Mouse (Mus musculus): ENCODE measurements at regions not wholly inside any gene's neighbourhood (a gene's known extent, or its start where the extent isn't known, plus 50 kb on each side); places are given as distances from the start of the nearest gene placed in this dataset.
A peak's percentile ranks its signal among the peaks of the same experiment; 100 is the strongest.

DNA sequence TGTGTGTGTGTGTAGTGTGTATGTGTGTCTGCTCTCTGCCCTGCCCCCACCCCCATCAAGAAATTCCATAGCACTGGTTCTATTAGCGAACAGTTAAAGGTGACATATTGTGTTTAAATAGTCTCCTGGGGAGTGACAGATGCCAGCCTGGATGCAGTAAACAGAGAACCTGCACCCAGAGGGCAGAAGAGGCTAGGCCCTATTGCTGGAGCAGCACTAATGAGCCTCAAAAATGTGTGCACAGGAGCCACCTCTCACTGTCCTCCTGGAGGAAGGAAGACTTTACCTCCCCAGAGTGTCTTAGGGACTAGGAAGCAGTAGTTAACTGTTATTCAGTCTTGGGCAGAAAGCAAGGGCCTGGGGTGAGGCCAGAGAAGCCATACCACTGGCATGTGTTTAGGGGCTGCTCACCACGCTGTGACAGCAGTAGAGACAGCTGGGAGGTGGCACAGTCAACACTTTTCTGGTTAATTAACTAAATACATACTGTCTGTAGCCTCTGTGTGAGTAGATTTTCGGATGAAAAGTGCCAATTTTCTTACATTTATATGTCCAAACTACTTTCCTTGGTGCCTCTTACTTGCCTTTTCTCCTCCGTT is 155.5 kb upstream of the Vstm2b start:
- DNase-seq (ENCODE audit: low spot score in 2 of 2) = no peak

DNA sequence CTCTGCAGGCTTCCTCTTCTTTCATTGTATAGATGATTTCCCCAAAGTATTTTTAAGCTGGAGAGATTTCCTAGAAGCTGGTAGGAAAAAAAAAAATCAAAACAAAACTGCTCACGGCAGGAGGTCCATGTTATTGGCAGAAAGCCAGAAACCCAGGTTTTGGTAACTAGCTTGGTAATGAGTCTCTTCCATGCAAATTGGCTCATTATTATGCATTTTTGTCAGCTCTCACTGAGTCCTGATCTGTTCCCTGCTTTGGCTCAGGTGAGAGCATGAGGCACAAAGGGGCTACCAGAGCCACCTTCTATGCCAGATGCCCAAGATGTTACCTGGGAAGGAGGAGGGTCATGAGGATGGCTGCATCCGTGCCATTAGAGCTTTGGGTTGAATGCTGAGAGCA is 146.3 kb upstream of the Vstm2b start:
- DNase-seq (ENCODE audit: low spot score in 2 of 2) = no peak

DNA sequence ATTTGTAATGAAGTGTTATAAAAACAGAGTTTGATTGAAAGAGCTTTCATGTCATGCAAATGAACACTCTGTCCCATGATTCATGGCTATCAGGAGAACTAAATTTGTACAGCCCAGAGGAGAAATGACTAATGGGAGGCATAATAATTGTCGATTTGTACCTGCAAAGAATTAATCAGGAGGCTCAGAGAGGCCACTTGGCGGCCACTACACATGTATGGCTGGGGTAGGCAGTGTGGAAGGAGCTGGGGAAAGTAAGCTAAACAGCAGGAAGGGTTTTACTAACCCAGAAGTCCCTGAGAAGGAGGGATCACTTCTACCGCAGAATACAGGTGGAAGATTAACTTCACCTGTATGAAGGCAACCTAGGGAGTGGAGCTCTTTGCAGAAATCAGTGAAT is 145.9 kb upstream of the Vstm2b start:
- no peak for DNase-seq (ENCODE audit: low spot score in 2 of 2)

DNA sequence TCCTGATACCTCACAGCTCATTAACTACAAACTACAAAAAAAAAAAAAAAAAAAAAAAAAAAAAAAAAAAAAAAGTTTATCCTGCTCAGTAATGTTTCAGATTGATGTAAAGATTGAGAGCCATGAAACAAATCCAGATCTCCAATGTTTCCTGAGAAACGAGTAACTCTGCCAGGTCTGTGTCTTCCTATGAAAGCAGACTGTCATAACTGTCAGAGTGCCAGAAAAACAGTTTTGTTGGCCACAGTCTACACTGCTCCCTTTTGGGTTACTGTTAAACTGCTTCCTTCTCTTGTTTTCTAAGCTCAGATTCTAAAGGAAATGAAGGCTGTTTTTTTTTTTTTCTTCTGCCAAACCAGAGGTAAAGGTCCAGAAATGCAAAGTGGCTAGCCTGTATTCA is 144.6 kb upstream of the Vstm2b start:
- no peak for DNase-seq (ENCODE audit: low spot score in 2 of 2)

DNA sequence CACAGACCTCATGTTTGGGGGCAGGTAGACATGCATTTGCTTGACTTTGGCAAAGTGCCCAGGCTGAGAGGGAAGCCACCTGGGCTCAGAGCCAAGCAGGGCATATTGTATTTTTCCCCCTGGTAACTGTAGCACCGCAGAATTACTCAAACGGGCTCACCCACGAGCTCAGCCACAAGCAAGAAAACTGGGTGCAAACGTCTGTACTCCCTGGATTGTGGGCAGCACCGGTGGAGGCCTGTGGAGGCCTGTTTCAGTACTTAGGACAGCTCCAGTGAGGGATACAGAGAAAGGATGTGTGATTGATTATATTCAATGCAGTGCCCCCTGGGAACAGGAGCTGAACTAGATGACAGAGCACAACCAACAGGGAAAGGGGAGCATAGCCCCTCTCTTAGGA is 135.6 kb upstream of the Vstm2b start:
- peak in 1 of 2 experiments; percentile 1 for DNase-seq (ENCODE audit: low spot score in 2 of 2)

DNA sequence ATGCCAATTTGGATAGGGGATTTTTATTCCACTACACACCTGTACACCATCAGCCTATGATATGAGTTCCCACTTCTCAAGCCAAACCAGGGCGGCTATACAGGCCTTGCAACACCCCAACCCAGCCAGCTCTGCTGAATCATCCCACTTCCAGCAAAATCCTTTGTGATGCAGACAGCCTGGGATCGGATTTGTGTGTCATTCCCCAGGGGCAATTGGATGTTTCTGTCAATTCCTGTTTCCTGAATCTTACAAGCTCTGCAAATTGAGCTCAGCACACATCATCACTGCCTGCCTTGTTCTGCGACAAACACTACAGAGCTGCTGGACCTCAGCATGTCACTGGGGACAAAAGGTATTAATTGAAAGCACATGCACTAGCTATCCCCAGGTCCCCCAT is 132.0 kb upstream of the Vstm2b start:
- no peak for DNase-seq (ENCODE audit: low spot score in 2 of 2)

DNA sequence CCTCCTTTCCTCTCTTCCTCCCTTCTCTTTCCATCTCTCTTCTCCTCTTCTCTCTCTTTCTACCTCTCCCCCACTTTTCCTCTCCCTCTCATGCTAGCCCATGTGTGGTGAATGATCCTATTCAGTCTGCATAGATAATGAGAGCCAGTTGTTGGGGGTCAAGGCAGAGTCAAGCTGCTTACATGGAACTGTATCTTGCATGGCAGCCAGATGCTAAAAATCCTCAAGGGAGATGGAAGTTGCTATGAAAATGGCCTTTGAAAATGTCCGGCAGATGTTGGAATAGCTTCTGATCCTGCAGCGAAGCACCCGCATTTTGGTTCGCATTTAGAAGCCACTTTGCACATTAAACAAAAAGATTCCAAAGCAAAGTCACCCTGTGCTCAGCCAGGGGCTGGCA is 121.9 kb upstream of the Vstm2b start:
- DNase-seq (ENCODE audit: low spot score in 2 of 2) = no peak

DNA sequence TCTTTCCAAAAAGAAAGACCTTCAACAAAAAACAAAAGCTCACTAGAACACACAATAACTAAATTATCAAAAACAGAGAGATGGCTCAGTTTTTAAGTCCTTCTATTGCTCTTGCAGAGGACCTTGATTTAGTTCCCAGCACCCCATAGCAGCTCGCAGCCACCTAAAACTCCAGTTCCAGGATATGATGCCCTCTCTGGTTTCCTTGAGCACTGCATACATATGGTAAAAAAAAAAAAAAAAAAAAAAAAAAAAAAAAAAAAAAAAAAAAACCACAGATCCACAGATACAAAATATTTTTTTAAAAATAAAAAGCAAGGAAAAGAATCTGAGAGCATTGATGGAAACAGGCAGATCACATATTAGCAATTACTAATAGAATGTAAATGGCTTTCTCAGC is 113.2 kb upstream of the Vstm2b start:
- no peak for DNase-seq (ENCODE audit: low spot score in 2 of 2)

DNA sequence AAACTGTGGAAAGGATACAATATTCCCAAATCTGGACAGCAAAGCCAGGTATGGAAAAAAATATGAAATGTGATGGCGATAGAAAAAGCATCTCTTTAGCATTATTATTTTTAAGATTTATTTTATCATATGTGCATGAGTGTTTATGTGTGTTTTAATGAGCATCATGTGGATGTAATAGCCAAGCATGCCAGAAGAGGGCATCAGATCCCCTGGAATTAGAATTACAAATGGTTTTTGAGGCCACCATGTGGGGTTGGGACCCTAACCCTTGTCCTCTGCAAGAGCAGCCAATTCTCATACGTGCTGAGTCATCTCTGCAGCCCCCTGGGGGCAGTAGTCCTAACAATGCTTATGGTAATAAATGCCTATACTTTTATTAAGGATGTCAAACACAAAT is 111.4 kb upstream of the Vstm2b start:
- no peak for DNase-seq (ENCODE audit: low spot score in 2 of 2)

DNA sequence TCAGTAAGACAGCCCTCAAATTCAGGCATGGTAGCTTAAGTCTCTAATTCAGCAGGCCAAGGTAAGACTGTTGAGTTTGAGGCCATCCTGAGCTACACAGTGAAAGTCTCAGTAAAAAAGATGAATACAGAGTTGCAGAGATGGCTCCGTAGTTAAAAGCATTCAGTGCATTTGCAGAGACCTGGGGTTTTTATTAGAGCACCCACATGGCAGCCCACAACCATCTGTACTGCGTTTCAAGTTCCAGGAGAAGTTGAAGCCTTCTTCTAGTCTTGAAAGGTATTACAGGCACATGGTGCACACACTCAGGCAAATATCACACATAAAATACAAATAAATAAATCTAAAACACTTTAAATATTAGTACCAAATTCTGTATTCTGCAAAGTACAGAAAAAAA is 109.6 kb upstream of the Vstm2b start:
- no peak for DNase-seq (ENCODE audit: low spot score in 2 of 2)

DNA sequence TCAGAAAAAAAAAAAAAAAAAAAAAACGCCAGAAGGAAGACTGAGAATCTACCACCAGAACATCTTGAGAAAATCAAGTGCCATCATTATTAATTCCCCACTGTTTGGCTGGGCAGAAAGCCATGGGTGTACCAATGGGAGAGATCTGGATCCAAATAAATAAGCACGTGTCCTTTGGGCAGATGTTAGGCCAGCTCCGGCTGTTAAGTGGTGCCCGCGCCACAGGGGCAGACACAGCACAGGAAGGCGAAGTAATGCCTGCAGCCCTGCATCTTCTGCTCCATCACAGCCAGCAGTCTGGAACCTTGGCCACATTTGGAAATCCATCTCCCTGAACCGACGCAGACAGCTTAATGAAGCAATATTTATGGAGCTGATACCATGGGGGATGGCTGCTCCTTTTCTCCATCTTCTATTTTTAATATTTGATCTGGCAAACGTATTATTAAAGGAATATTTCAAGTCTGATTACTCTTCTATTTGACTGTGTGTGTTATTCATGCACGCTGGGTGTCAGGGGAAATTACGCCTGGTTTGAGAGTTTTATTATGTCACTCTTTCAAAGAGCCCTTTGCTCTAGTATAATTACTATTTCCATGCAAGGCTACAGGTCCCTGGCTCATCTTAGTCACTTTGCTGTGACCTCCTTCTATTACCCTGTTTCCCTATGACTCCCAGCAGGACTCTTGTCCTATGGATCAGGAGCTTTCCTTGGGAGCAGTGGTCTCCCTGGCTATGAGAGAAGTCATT is 103.5 kb upstream of the Vstm2b start:
- DNase-seq (ENCODE audit: low spot score in 2 of 2) = no peak

DNA sequence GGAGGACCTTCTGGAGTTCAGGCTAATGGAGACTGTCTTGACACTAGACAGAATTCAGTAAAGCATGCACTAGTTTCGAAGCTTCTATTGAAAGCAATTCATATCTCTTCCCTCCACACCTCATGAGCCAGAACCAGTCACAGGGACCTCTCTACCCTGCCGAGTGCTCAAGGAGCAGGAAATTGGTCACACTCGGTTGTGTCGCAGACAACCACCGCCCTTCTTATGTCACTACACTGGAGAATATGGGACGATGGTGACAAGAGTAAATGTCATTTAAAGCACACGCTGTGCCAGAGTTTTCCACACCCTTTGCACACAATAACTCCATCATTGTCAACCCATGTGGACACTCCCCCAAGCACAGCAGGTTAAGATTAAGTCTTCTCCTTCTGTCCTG is 98.3 kb upstream of the Vstm2b start:
- DNase-seq (ENCODE audit: low spot score in 2 of 2) = no peak

DNA sequence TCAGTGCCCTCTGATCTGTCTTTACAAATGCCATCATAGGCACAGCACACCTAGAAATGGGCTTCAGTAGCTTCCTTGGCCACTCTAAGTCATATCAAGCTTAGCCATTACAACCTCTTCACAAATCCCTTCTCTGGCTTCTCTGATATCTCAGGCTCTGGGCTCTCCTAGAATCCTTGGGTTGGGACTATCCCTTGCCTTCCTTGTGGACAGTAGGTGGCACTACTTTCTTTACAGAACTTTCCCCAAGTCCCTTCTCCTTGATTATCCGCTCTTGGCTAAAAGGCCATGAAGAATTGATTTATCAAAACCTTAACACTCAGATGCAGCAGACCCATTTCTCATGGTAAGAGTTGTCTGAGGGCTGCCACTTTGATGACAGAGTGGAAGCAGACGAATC is 96.8 kb upstream of the Vstm2b start:
- DNase-seq (ENCODE audit: low spot score in 2 of 2) = no peak

DNA sequence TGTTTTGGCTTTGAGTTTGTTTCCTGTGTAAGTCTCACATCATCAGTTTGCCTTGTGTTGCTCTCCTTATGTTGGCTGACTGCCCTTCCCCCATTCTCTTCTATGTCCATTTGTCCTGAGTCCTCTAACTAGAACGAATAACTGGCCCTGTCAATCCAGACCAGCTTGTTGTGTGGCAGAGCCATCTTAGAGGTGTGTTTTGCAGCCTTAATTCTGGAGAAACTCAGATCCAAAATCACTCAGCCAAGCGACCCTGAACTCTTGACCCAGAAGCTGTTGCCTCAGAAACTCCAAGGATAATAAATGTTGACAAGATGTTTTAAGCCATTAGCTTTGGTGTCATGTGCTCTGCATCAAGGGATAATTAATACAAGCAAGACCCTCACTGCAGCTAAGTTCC is 92.9 kb upstream of the Vstm2b start:
- DNase-seq (ENCODE audit: low spot score in 2 of 2) = no peak

DNA sequence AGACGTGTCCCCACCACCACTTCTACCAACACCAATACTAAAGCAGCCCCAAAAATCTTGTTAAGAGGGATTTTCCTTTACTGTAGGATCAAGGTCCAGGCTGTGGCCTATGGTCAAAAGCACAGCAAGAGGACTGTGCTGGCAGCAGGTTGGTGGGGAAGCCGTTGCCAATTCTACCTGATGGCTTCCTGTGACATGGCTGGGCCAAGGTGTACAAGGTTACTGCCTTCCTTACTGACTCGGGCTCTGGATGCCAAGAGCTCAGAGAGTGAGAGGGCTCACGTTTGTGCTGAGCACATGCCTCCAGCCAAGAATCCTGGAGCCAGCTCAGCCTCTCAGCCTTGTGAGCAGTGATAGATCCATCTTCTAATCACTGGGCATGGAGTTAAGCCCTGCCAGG is 92.3 kb upstream of the Vstm2b start:
- DNase-seq (ENCODE audit: low spot score in 2 of 2) = no peak

DNA sequence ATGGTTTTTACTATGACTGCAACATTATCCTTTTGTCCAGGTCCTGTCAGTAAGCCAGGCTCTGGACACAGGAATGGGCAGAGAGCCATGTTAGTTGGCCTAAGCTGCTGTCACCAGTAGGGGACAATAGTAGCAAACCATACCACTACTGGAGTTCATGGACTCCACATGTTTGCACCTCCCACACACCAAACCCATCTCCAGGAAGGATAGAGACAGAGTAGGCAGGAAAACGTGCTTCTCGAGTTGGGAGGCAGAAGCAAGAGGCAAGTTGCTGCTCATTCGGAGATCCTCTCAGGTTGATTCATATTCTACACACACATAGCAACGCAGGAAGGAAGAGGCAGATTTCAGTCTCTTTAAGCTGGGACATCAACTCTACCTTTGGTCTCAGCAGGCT is 85.2 kb upstream of the Vstm2b start:
- DNase-seq (ENCODE audit: low spot score in 2 of 2) = no peak

DNA sequence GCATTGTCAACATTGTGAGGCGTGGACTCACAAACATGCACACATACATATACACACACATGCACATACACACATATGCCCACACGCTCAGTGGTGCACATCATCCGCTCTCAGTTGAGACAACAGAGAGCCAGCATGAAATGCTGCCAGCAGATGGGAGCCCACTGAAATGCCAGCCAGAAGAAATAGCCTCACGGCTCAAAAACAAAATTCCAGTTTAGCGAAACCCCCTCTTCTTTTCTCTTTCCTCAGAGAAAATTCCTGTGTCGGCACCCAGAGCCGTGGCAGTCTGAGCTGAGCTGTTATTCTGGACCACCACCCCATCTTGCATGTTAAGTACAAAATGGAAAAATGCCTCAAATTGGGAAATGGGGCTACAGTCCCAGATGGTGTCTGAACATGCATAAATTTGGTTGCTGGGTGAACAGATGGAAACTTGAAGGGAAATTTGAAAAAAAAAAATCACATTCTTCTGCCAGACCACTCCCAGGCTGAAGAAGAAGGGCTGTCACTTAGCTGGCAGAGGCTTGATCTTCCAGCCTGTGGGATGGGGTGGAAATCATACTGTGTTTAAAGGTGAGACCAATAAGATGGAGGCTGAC is 72.9 kb upstream of the Vstm2b start:
- DNase-seq (ENCODE audit: low spot score in 2 of 2) = no peak

DNA sequence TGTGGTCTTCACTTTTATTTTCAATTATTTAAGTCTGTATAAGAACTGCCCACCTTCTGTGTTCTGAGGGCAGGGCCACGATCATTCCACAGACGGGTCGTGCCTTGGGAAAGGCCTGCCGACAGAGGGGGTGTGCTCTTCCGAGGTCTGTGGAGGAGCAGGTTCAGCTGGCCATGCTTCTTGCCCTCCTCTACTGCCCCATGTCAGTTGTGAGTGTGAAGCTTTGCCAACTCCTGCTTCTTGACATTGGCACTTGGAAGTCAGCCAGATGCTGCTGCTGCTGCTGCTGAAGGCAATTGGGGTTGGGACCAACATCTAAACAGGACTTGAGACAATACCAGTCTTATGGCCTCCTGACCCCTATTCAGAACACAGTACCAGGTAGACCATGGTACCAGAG is 68.6 kb upstream of the Vstm2b start:
- DNase-seq (ENCODE audit: low spot score in 2 of 2) = no peak

DNA sequence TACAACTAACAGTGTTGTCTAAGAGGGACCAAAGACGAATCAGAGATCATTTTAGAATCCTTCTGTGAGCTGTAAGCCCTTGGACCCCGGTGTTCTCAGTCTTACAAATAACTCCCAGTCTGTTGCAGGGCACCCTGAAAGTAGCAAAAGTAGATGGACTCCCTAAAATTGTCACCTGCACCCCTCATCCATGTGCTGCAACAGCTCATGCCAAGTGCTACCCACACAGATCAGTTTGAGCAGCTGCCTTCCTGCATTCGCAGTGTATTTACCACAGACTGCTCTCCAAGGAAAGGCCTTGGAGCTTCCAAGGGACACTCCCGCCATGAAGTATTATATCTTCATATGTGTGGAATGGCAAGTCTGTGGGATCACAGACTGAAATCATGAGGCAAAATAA is 66.5 kb upstream of the Vstm2b start:
- DNase-seq (ENCODE audit: low spot score in 2 of 2) = no peak

DNA sequence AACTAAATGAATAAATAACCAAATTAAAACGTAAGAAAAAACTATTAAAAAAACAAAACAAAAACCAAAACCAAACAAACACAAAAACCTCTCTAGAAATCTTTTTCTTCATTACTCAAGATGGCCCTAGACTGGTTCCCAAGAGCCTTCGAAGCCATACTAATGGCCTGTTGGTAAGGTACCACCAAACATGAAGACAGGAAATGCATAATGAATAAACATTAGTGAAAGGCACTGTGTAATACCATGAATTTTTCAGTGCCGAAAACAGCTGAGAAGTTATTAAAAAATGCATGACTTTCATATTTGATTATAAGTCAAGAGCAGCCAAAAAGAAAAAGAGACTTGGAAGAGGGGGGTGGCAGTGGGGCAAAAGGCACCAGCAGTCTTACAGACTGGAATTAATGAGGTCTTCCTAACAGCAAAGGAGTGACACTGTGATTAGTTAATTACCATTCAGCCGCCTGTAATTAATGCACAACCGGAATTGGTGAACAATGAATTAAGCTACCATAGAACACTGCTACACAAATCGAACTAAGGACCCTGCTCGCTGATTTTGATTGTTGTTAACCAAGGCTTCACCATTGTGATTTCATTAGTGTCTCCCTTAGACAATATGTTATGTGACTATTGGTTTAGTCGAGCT is 55.7 kb upstream of the Vstm2b start:
- DNase-seq (ENCODE audit: low spot score in 2 of 2) = no peak

DNA sequence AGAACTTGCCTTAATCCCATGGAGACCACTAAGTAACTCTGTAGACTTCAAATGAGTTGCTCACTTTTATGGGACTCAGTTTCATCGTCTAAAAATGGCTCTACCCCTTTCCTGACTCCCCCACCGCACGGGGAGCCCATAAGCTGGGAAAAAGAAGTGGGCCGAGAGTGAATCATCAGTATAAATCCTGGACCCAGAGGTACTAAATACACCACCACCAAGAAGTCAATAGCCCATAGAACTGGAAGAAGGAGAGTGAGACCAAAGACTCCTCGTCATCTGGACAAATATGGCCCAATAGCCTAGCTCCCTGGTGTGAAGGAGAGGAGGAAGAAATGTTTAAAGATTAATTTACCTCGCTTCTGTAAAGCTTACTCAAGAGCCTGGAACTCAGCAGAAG is 51.6 kb upstream of the Vstm2b start:
- DNase-seq (ENCODE audit: low spot score in 2 of 2) = no peak
